Mouse (Mus musculus) kidney, adult 9 months (tissue): Measurements from ENCODE around the gene Ints6l.

Source experiments
- DNase-seq: peaks from one replicate; pipeline ENCODE4 v3.0.0; 2022

The Ints6l gene

DNA sequence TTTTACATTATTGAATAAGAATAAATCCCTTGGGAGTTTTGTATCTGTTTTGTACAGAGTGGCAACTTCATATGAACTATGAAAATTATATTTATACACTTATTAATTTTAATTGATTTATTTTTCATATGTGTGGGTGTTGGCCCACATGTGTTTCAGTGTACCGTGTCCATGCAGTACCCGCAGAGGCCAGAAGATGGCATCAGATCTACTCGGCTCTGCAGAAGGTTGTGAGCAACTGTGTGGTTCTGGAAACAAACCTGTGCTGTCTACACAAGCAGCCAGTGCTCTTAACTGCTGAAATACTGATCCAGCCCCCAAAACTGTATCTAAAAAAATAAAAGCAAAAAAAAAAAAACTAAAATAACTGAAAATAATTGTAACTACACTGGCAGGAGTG lies 76.6 kb downstream of the Ints6l start:
- peak; percentile 59 for DNase-seq

DNA sequence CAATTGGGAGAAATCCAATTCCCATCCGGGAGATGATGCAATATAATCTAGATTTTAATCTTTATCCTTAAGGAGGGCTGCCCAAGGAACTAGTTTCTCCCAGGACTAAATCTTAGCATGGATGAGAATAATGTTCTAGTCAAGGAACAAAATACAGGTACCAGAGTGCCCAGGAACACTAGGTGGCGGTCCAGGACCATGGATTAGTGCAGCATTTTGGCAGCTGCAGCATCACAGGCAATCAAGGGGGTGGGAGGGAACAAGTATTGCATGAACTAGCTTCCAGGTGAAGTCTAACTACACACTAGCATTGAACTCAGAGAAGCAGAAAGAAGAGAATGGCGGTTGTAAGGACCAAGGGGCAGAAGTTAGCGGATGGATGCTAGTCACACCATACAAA lies 82.5 kb downstream of the Ints6l start:
- DNase-seq = peak; percentile 18

DNA sequence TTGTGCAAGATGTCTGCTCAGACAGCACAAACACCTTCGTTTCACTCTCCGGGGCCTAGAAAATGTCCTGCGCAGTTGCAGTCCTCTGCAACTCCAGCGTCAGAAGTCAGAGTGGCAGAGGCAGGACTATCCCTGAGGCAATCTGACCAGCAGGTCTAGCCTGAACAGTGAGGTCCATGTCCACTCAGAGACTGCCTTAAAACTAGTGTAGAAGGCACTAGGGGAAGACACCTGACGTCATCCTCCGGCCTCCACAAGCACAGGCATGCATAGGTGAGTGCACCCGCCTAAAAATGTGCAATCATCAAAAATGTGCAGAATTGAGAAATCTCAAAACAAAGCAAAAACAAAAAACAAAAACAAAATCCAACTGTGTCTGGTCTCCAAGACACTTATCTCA lies 94.8 kb downstream of the Ints6l start, which contains the start of gene Gm648:
Gene Gm648, minus strand, starts transcription at position 101 of the 400 bp plus-strand sequence.
- no peak for DNase-seq

DNA sequence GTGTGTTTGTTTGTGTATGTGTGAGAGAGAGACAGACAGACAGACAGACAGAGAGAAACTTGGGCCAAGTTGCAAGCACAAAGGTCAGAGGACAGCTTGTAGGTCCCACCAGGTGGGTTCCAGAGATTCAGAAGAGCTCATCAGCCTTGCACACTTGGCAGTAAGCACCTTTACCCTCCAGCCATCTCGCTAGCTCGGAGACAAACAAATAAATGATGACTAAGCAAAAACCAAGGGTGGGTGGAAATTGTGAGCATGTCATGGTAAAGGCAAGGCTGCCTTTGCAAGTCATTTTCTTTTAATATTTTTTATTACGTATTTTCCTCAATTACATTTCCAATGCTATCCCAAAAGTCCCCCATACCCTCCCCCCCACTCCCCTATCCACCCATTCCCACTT lies 98.9 kb downstream of the Ints6l start:
- DNase-seq = no peak
